Mouse (Mus musculus): ENCODE measurements around the gene Pnkp. TPM values are rescaled to one million over a fixed set of nuclear protein-coding genes. Genes with fewer than 3 reads are reported as not detected.

The Pnkp gene
- total RNA-seq, 2 experiments from 2014 or later, result 15.1 to 16.6 TPM

GRCm38 (mm10) chr7:44892276-44892921 lies 35.5 kb downstream of the Pnkp start, which contains the start of gene Med25:
TSS of gene Med25 (minus strand) at chr7:44892712.
- intact Hi-C loops (cut with DNase I; ENCODE audit: low total_unique reads), result no loop called here
- peak; percentile 88 for DNase-seq

GRCm38 (mm10) chr7:44893197-44893596 lies 36.3 kb downstream of the Pnkp start:
- DNase-seq, result no peak
- intact Hi-C loops (cut with DNase I; ENCODE audit: low total_unique reads), result no loop called here

DNA sequence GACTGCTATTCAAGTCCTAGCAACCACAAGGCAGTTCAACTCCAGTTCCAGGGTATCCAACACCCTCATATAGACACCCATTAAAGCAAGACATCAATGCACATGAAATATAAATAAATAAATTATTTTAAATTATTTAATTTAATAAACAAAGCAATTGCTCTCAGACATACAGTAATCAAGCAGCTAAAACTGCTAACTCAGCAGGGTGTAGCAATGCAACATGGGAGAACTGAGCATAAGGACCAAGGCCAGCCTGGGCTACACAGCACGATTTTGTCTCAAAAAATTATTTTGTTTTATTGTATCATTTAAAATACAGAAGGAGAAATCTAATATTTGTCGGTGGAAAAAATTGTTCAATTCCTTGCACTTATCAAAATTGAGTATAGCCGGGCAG lies 37.2 kb downstream of the Pnkp start:
- intact Hi-C loops (cut with DNase I; ENCODE audit: low total_unique reads), result no loop called here
- no peak for DNase-seq

- no peak for DNase-seq
- intact Hi-C loops (cut with DNase I; ENCODE audit: low total_unique reads), result no loop called here
These were observed 38.3 kb downstream of the Pnkp start for GRCm38 (mm10) chr7:44895206-44895592.

DNA sequence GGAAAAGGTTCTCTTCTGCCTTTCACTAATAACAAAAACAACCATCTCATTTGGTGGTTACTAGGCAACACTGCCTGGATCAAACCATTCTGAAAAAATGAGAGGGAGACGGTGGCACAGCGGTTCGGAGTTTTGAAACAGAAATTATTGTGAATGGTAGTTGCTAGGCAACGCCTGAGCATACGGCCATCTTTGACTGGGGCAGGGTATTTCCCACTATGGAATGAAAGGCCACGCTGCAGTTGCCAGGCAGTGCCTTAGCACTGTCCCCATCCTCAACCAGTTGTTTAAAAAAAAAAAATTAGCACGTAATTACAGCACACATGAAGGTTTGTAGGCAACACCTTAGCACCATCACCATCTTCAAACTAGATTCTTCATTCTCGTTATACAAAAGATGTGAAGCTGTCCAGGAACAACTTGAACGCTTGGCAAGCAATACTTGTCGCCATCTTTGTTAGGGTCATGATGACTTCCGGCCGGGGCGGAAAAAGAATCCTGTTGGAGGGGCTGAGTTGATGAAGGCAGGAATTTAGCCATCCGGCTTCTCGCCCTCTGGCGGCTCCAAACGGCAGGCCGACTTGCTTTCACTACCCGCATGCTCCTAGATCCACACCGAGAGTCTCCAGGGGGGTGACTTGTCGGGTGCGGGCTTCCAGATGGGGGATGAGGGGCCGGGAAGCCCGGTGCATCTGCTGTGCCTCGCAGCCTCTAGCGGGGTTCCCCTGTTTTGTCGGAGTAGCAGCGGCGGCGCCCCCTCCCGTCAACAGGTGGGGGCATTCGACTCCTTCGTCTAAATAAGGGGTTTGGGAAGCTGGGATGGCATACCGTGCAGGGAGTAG lies 38.9 kb downstream of the Pnkp start, which contains the start of gene Fuz:
Gene Fuz (plus strand): TSS at position 487 of the 842 bp plus-strand sequence.
- intact Hi-C loops (cut with DNase I; ENCODE audit: low total_unique reads), result no loop called here
- DNase-seq, result peak; percentile 91

- DNase-seq, result peak; percentile 45
- intact Hi-C loops (cut with DNase I; ENCODE audit: low total_unique reads), result no loop called here
These were observed 39.6 kb downstream of the Pnkp start for GRCm38 (mm10) chr7:44896499-44896898.

DNA sequence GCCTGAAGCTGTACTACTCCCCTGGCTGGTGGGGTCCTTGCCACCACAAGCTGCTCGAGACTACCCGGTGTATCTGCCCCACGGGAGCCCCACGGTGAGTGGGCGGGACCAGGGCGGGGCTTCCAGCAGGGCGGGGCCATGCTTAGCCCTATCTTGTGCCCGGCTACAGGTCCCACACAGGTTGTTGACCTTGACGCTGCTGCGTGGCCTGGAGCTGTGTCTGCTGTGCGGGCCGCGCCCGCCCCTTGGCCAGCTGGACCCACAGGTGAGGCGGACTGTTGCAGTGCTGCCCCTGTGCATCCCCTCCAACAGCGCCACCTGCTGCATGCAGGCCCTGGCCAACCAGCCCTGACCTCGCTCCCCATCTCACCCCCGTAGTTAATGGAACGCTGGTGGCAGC lies 41.7 kb downstream of the Pnkp start:
- DNase-seq, result no peak
- intact Hi-C loops (cut with DNase I; ENCODE audit: low total_unique reads), result no loop called here

DNA sequence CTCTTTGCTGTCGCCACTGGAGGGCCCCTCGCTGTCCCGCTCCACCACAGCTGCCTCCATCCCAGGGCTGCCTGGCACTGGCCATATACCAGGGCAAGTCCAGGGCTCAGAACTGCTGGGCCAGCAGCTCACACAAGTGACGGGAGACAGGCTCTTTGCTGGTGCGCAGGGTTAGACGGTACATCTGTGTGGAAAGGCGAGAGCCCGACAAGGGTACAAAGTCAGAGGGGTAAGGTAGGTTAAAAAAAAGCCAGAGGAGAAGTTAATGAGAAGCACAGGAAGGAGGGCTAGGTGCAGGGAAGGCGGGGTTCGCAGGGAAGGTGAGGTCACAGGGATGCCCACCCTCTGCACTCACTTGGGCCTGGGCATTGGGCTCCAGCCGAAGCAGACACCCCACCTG lies 43.7 kb downstream of the Pnkp start:
- intact Hi-C loops (cut with DNase I; ENCODE audit: low total_unique reads), result loop anchor here (10.0 kb wide), 1 partner anchor 54 kb away; no protein-coding TSS in a partner anchor
- DNase-seq, result no peak

GRCm38 (mm10) chr7:44901230-44901722 lies 44.3 kb downstream of the Pnkp start:
- no peak for DNase-seq
- intact Hi-C loops (cut with DNase I; ENCODE audit: low total_unique reads), result loop anchor here (10.0 kb wide), 1 partner anchor 54 kb away; no protein-coding TSS in a partner anchor

DNA sequence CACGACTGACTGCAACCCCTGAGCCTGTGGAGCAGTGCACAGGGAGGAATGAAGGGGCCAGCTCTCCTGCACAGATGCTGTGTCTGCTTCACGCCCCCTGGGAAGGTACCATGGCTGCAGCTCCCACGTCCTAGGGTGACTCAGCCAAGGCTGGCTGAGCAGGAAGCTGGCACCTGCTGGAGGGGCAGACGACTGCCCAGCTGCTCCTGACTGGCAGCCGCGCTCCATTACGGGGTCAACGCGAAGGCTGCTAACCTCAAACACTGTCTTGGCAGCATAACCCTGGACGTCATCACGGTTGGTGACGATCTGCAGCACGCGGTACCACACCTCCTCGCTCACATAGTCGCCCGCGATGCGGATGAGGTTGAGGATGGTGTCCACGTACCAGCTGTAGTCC lies 48.5 kb downstream of the Pnkp start:
- intact Hi-C loops (cut with DNase I; ENCODE audit: low total_unique reads), result loop anchor here (10.0 kb wide), 1 partner anchor 49 kb away; no protein-coding TSS in a partner anchor

DNA sequence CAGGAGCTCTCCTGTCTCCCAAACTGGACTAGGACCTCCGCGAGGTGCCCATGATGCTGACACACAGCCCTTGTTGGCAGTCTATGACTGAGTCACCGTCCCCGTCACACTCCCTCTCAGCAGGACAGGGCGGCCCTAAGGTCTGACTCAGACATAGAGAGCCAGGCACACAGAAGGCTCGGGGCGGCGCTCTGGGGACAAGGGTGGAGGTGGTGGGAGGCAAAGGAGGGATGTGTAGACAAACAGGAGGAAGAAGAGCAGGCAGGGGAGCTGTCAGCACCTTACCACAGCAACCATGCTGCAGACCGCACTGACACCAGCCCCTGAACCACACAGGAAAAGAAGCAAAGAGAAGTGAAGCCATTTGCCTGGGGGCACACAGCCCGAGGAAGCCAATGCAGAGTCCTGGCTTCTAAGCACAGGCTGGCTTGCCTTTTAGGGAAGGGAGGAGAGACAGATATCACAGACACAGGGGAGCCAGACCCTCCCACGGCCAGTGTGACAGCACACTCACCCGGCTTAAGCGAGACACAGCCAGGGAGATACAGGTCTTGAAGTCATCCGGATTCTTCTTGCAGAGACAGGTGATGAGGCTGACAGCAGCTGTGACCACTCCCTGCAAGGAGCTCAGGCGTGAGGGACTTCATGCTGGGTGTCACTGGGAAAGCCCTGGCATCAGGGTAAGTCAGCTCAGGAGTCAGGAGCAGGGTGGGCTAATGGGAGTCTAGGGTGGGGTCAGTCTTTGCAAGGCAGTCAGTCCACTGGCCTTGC lies 52.0 kb downstream of the Pnkp start:
- no peak for DNase-seq
- intact Hi-C loops (cut with DNase I; ENCODE audit: low total_unique reads), result loop anchor here (10.0 kb wide), 1 partner anchor 46 kb away; no protein-coding TSS in a partner anchor

More for the DNA sequence above, 48.5 kb downstream of the Pnkp start:
- no peak for DNase-seq

Small RNA genes within 50 kb of the gene (microRNA-seq; reads per million reads assigned to microRNA genes)
- 0 reads per million in 2 experiments for gene Mir707

Other genes with a start within 250 kb of the Pnkp start
- 10 to 100 TPM; 20.6 to 24.4 TPM for gene Myh14, start 186.3 kb upstream of the Pnkp start, total RNA-seq (2021)
- not detected for gene Izumo2, start 148.4 kb upstream of the Pnkp start, total RNA-seq (2021)
- gene Vrk3, start 108.7 kb upstream of the Pnkp start, total RNA-seq (2021), result 10 to 100 TPM; 14.5 to 16.2 TPM
- gene Zfp473, start 106.1 kb upstream of the Pnkp start, total RNA-seq (2021), result under 1 TPM in 1 of 2 experiments, not detected in 1; 0.16 TPM
- 10 to 100 TPM; 21.2 to 28.1 TPM for gene Nup62, start 41.1 kb upstream of the Pnkp start, total RNA-seq (2021)
- 1 to 10 TPM; 2.3 to 2.6 TPM for gene Il4i1, start 40.8 kb upstream of the Pnkp start, total RNA-seq (2021)
- gene Atf5, start 40.5 kb upstream of the Pnkp start, total RNA-seq (2021), result 10 to 100 TPM; 54.5 to 62.2 TPM
- gene Akt1s1, start 8.1 kb upstream of the Pnkp start, total RNA-seq (2021), result 10 to 100 TPM; 85.9 to 86.7 TPM
- 10 to 100 TPM; 28.2 to 38.9 TPM for gene Tbc1d17, start 8.1 kb upstream of the Pnkp start, total RNA-seq (2021)
- gene Ptov1, start 12.6 kb downstream of the Pnkp start, total RNA-seq (2021), result 100 to 1,000 TPM; 161 to 167 TPM
- gene Med25, start 35.6 kb downstream of the Pnkp start, total RNA-seq (2021), result 10 to 100 TPM; 48.0 to 49.7 TPM
- 10 to 100 TPM; 18.8 to 23.4 TPM for gene Fuz, start 38.9 kb downstream of the Pnkp start, total RNA-seq (2021)
- gene Ap2a1, start 72.4 kb downstream of the Pnkp start, total RNA-seq (2021), result 10 to 100 TPM; 55.4 to 60.8 TPM
- gene Tsks, start 86.1 kb downstream of the Pnkp start, total RNA-seq (2021), result not detected
- 1 to 10 TPM; 2.3 to 2.7 TPM for gene Cpt1c, start 117.7 kb downstream of the Pnkp start, total RNA-seq (2021)
- gene Prmt1, start 129.4 kb downstream of the Pnkp start, total RNA-seq (2021), result 100 to 1,000 TPM; 144 to 227 TPM
- gene Irf3, start 140.5 kb downstream of the Pnkp start, total RNA-seq (2021), result 10 to 100 TPM; 20.0 to 22.2 TPM
- gene Bcl2l12, start 141.6 kb downstream of the Pnkp start, total RNA-seq (2021), result 10 to 100 TPM in 1 of 2 experiments, 1 to 10 TPM in 1; 10.0 to 10.6 TPM
- 10 to 100 TPM; 35.6 to 40.1 TPM for gene Scaf1, start 159.2 kb downstream of the Pnkp start, total RNA-seq (2021)
- 10 to 100 TPM; 43.1 to 53.1 TPM for gene Rras, start 160.8 kb downstream of the Pnkp start, total RNA-seq (2021)
- 10 to 100 TPM; 17.9 to 29.6 TPM for gene Prr12, start 195.7 kb downstream of the Pnkp start, total RNA-seq (2021)
- 10 to 100 TPM; 34.3 to 35.2 TPM for gene Nosip, start 205.3 kb downstream of the Pnkp start, total RNA-seq (2021)
- gene Prrg2, start 205.5 kb downstream of the Pnkp start, total RNA-seq (2021), result 1 to 10 TPM; 7.2 to 7.6 TPM
- gene Rcn3, start 235.1 kb downstream of the Pnkp start, total RNA-seq (2021), result 10 to 100 TPM; 57.2 to 80.5 TPM
- 10 to 100 TPM; 62.5 to 64.4 TPM for gene Fcgrt, start 246.7 kb downstream of the Pnkp start, total RNA-seq (2021)

All from gastrocnemius, postnatal 14 days (tissue).